Mouse (Mus musculus) liver, embryonic 14.5 days (tissue): ENCODE data around the gene Ift140.

ENCODE experiments used
- CTCF ChIP-seq: IDR thresholded peaks from 2 replicates; pipeline ENCODE4 v1.5.1; 2016; ENCODE audit warnings: antibody characterized with exemption, low read depth, control low read depth
- EP300 ChIP-seq: IDR thresholded peaks from 2 replicates; pipeline ENCODE4 v1.6.1; 2016; ENCODE audit warnings: antibody characterized with exemption, low read depth

- TF ChIP-seq CTCF (no peak), EP300 (no peak)
Observed at GRCm38 (mm10) chr17:25127681-25128080, 111.8 kb downstream of the Ift140 start.
